Mouse (Mus musculus): ENCODE measurements at regions not wholly inside any gene's neighbourhood (a gene's known extent, or its start where the extent isn't known, plus 50 kb on each side); places are given as distances from the start of the nearest gene placed in this dataset.

DNA sequence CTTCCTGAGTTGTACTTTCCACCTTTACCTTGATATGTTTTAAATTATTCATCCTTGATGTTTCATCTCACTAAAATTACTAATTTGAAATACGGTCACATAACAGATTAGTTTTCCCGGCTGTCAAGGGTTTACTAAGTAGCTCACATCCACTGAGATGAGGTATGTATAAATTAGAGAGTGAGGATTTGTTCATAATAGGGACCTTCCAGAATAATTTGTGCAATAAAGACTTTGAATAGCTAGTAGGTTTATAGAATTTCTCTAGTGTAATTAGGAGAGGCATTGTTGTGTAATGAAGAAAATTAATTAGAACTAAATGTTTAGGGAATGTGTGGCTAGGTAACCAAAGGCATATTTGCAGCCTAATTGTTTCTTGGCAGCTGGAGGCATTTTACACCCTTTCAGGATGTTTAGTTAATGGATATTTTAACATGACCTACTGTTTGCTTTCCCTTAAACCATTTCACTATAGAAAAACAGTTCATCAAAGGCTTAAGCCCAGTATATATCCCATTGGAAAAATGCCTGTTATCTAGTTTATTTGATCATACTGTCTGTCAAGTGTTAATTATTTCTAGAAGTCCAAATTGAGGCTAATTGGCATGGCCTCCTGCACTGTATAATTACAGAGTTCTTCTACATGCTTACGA lies 70.8 kb downstream of the Mat2b start:
- Histone ChIP-seq H3K27me3 (replicated peaks) (no peaks in the 10 kb centered on the region), H3K36me3 (replicated peaks; ENCODE audit: low read length) (no peaks in the 10 kb centered on the region), H3K4me3 (replicated peaks) (no peak overlapping the region), H3K4me1 (no peaks in the 10 kb centered on the region), H3K9me3 (no peaks in the 10 kb centered on the region)
- TF ChIP-seq FLI1 (IDR thresholded peaks at IDR 0.05; ENCODE audit: low read length) = no peak
- no peak for TF ChIP-seq GATA1 (IDR thresholded peaks at IDR 0.05; ENCODE audit: borderline replicate concordance, low read length)

DNA sequence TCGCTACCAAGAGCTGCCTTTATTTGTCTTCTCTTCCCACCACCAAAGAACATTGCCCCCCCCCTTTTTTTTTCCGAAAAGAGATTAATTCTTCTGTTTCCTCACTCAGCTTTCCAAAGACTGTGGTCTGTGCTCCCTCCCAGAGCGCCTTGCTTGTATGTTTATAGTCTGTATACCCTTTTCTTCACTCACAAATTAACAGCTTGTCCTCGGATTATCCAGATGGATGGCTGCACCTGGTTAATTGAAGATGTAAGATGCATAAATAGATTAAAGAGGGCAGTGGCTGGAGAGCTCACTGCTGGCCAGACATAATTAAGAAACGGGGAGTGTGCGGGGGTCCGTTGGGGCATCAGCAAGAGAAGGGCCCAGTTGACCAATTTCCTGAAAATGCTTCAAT lies 75.0 kb downstream of the Mat2b start:
- no peak overlapping the region for H3K4me3 ChIP-seq (replicated peaks)
- H3K9me3 ChIP-seq = no peaks in the 10 kb centered on the region
- no peaks in the 10 kb centered on the region for H3K4me1 ChIP-seq
- TF ChIP-seq GATA1 (IDR thresholded peaks at IDR 0.05; ENCODE audit: borderline replicate concordance, low read length) (no peak), FLI1 (IDR thresholded peaks at IDR 0.05; ENCODE audit: low read length) (no peak)
- H3K36me3 ChIP-seq (replicated peaks; ENCODE audit: low read length) = no peaks in the 10 kb centered on the region
- no peaks in the 10 kb centered on the region for H3K27me3 ChIP-seq (replicated peaks)

DNA sequence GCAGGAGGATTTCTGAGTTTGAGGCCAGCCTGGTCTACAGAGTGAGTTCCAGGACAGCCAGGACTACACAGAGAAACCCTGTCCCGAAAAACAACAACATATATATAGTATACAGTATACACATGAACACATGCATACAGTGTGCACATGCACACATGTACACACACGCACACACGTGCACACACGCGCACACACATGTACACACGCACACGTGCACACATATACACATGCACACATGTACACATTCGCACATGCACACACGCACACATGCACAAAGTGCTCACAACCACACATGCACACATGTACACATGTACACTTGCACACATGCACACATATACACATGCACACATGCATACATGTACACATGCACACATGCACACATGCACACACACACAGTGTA lies 92.0 kb downstream of the Mat2b start:
- H3K4me3 ChIP-seq (replicated peaks) = peak overlapping the region; percentile 74
- no peaks in the 10 kb centered on the region for H3K27me3 ChIP-seq (replicated peaks)
- no peaks in the 10 kb centered on the region for H3K9me3 ChIP-seq
- H3K36me3 ChIP-seq (replicated peaks; ENCODE audit: low read length) = no peaks in the 10 kb centered on the region
- peaks cover 9% of the 10 kb centered on the region for H3K4me1 ChIP-seq
- no peak for TF ChIP-seq FLI1 (IDR thresholded peaks at IDR 0.05; ENCODE audit: low read length)
- TF ChIP-seq GATA1 (IDR thresholded peaks at IDR 0.05; ENCODE audit: borderline replicate concordance, low read length) = no peak; the same call in 2 of the 3 replicates

DNA sequence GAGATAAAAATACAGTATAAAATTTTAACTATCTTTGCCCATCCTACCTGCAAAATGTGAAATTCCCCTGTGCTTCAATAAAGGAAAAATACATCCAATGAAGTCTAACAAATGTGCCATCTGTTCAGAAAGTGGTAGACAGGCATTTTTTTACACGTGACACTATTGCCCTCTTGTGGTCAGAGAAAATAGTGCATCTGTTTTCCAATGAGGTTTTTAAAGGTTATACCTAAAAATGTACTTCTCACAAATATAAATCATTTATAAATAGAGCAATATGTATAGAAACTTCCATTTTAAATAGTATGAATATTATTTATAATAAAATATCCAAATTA lies 93.5 kb downstream of the Mat2b start:
- peaks cover 9% of the 10 kb centered on the region for H3K4me1 ChIP-seq
- H3K4me3 ChIP-seq (replicated peaks) = no peak overlapping the region
- H3K9me3 ChIP-seq = no peaks in the 10 kb centered on the region
- no peaks in the 10 kb centered on the region for H3K27me3 ChIP-seq (replicated peaks)
- TF ChIP-seq GATA1 (IDR thresholded peaks at IDR 0.05; ENCODE audit: borderline replicate concordance, low read length) (no peak), FLI1 (IDR thresholded peaks at IDR 0.05; ENCODE audit: low read length) (no peak)
- H3K36me3 ChIP-seq (replicated peaks; ENCODE audit: low read length) = no peaks in the 10 kb centered on the region

DNA sequence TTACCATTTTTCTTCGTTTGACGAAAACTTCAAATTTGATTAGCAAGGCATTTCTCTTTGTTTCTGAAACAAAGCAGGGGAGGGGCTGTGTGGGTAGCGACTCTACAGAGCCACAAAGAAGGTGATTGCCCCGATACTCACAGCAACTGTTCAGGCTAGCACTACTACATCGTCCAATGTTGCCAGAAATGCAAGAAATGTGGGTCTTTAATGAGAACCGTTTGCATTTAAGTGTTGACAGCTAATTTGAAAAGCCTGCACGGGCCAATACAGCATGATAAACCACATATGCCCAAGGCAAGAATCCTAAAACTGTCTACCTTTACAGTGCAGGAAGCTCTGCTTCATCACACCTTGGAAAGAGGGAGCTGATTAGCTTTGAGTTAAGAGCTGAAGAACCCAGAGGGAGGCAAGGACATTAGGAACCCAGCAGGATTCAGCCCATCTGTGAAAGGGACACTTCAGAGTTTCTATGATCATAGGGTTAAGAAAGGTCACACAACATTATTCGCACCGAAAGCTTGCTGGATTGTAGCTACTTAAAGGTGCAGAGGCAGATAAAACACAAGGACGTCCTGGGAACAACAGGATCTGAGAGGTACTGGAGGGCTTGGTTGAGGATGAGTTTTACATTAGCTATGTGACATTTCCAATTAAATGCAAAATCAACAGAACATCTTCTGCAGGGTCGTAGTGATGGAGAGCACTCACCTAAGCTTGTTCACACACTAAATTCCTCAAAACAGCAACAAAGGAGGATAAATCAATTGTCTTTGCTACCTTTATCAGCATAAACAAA lies 94.0 kb downstream of the Mat2b start:
- no peaks in the 10 kb centered on the region for H3K9me3 ChIP-seq
- H3K36me3 ChIP-seq (replicated peaks; ENCODE audit: low read length) = no peaks in the 10 kb centered on the region
- H3K27me3 ChIP-seq (replicated peaks) = no peaks in the 10 kb centered on the region
- TF ChIP-seq GATA1 (IDR thresholded peaks at IDR 0.05; ENCODE audit: borderline replicate concordance, low read length) (no peak), FLI1 (IDR thresholded peaks at IDR 0.05; ENCODE audit: low read length) (no peak)
- peaks cover 9% of the 10 kb centered on the region for H3K4me1 ChIP-seq
- H3K4me3 ChIP-seq (replicated peaks) = no peak overlapping the region

- Histone ChIP-seq H3K36me3 (replicated peaks; ENCODE audit: low read length) (no peaks in the 10 kb centered on the region), H3K9me3 (no peaks in the 10 kb centered on the region), H3K27me3 (replicated peaks) (no peaks in the 10 kb centered on the region), H3K4me3 (replicated peaks) (peak overlapping the region; percentile 6), H3K4me1 (peaks cover 9% of the 10 kb centered on the region)
- no peak for TF ChIP-seq GATA1 (IDR thresholded peaks at IDR 0.05; ENCODE audit: borderline replicate concordance, low read length)
- no peak for TF ChIP-seq FLI1 (IDR thresholded peaks at IDR 0.05; ENCODE audit: low read length)
Observed at GRCm38 (mm10) chr11:40599956-40600772, 94.8 kb downstream of the Mat2b start.

DNA sequence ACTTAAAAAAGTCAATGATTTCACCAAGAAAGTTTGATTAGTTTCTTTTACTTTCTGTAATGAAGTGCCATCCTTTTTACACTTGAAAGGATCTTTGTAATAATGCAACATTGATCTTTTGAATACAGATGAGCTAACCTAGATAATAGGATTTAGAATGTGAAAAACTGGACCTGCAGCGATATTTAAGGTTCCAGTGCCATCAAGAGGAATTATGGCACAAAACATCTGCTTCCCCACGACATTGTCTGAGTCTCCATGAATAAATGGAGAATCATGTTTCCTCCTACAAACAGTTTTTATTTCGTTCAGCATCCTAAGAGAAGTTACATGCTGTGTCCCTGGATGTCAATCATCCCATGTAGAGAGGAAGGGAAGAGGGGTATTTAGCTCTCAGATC lies 98.7 kb downstream of the Mat2b start:
- Histone ChIP-seq H3K36me3 (replicated peaks; ENCODE audit: low read length) (no peaks in the 10 kb centered on the region), H3K9me3 (no peaks in the 10 kb centered on the region), H3K27me3 (replicated peaks) (no peaks in the 10 kb centered on the region), H3K4me3 (replicated peaks) (no peak overlapping the region), H3K4me1 (peaks cover 6% of the 10 kb centered on the region)
- TF ChIP-seq GATA1 (IDR thresholded peaks at IDR 0.05; ENCODE audit: borderline replicate concordance, low read length) = no peak
- no peak for TF ChIP-seq FLI1 (IDR thresholded peaks at IDR 0.05; ENCODE audit: low read length)

DNA sequence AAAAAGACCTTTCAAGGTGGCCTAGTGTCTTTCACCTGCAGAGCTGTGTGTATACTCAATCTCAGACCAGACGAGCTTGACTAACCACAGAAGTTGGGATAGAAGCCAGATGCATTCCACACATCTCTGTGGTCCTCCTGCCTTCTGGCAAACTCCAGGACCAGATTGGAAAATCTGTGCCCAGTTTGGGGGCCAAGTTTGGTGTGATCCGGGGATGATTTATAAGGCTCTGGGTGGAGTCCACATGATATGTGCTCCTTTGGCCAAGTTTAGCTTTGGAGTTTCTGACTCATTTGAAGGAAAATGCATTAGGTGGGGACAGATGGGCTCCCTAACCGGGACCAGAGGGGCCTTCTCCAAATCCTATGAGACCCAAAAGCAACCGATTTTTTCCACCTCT lies 102.9 kb downstream of the Mat2b start:
- no peak overlapping the region for H3K4me3 ChIP-seq (replicated peaks)
- H3K4me1 ChIP-seq = no peaks in the 10 kb centered on the region
- H3K27me3 ChIP-seq (replicated peaks) = no peaks in the 10 kb centered on the region
- TF ChIP-seq GATA1 (IDR thresholded peaks at IDR 0.05; ENCODE audit: borderline replicate concordance, low read length) = no peak
- TF ChIP-seq FLI1 (IDR thresholded peaks at IDR 0.05; ENCODE audit: low read length) = no peak
- H3K9me3 ChIP-seq = no peaks in the 10 kb centered on the region
- no peaks in the 10 kb centered on the region for H3K36me3 ChIP-seq (replicated peaks; ENCODE audit: low read length)

GRCm38 (mm10) chr11:40573758-40574139 lies 121.3 kb downstream of the Mat2b start:
- H3K36me3 ChIP-seq (replicated peaks; ENCODE audit: low read length) = no peaks in the 10 kb centered on the region
- no peak overlapping the region for H3K4me3 ChIP-seq (replicated peaks)
- no peaks in the 10 kb centered on the region for H3K4me1 ChIP-seq
- no peaks in the 10 kb centered on the region for H3K27me3 ChIP-seq (replicated peaks)
- H3K9me3 ChIP-seq = peaks cover 10% of the 10 kb centered on the region
- TF ChIP-seq FLI1 (IDR thresholded peaks at IDR 0.05; ENCODE audit: low read length) (no peak), GATA1 (IDR thresholded peaks at IDR 0.05; ENCODE audit: borderline replicate concordance, low read length) (no peak)

All from megakaryocyte, embryonic 14.5 days (primary cell).